Mouse (Mus musculus) heart, adult 11 months (tissue): ENCODE data around the gene A530016L24Rik.

Source experiments
- DNase-seq: peaks from one replicate; pipeline ENCODE4 v3.0.0; 2022

Gene A530016L24Rik

GRCm38 (mm10) chr12:112489134-112489533, at the start of gene A530016L24Rik:
A530016L24Rik (plus strand) TSS chr12:112489448.
- peak; percentile 96 for DNase-seq

DNA sequence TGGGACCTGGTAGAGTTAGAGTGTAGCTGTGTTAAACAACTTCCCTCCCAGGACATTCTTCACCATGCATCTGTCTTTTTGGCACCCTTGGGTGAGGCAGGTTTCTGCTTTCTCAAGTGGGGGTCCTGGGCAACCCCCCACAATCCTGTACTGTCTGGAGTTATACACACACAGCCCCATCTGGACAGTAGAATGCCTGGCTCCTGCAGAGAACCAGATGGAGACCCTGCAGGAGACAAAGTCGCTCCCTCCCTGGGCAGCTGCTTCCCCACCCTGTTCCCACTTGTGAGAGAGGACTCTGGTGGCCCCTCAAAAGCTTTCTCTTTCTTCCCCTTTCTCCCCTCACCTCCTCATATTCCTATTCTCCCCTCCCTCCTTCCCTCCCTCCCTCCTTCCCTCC, 49.3 kb upstream of the A530016L24Rik start:
- no peak for DNase-seq

GRCm38 (mm10) chr12:112449144-112449827, 40.0 kb upstream of the A530016L24Rik start:
- no peak for DNase-seq

- DNase-seq, result peak; percentile 96
Measured at GRCm38 (mm10) chr12:112449828-112450180, 39.4 kb upstream of the A530016L24Rik start.

- no peak for DNase-seq
Measured at GRCm38 (mm10) chr12:112450883-112451282, 38.4 kb upstream of the A530016L24Rik start.

DNA sequence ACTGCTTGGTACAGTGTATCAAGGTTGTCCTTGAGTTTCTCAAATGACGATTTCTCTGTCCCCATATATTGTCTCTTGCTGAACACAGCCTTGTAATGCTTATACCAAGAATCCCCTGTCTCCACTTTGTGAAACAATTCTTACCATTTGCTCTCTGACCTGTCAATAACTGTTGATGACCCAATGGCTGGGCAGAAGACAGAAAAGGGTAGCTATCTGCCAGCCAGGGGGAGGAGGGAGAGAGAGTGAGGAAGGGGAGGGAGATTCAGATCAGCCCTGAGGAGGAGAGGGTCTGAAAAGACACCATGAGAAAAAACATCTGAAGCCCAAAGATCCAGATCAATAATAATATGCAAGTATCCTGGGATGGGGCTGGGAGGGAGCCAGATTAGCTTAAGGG, 37.9 kb upstream of the A530016L24Rik start:
- no peak for DNase-seq

GRCm38 (mm10) chr12:112451826-112452225, 37.4 kb upstream of the A530016L24Rik start:
- DNase-seq, result no peak

DNA sequence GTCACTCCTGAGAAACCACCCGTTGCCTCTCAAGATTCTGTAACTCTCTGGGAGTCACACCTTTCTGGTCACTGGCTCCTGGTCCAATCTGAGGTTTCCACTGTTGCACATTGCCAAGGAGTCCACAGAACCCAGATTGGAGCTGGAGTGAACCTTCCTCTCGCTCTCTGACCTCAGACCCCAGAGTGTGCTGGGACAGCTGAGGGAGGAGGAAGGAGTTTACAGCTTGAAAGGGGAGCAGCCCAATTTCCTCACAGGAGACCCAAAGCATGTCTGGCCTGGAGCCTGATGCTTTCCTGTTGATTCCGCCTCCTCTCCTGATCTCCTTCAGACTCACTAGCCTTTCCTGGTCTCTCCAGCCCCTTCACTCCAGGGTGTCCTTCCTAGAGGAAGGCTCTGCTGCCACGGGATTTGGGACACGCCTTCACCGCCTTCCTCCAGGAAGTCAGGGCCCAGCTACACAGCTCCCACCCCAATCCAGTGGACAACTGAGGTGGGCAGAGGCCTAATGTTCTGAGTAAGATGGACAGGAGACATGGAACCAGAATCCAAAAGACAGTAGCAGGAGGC, 33.0 kb upstream of the A530016L24Rik start:
- DNase-seq, result peak; percentile 97

DNA sequence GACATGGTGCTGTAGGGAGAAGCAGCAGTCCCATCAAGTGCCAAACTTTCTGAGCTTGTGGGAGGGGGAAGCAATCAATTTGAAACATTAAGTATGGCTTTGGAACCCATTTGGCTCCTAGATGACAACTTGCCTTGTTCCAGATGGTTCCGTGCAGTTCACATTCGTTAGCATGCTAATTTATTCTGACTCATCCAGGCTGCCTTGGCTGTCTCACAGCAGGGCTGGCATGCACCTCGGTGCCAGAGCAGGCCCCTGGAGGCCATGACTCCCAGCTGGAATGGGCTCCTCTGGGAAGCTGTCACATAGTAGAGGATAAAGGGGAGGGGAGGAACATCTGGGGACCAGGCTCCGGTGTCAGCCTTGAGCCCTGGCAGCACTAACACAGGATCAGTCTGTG, 31.4 kb upstream of the A530016L24Rik start:
- no peak for DNase-seq

GRCm38 (mm10) chr12:112462423-112462822, 26.8 kb upstream of the A530016L24Rik start:
- DNase-seq, result no peak

DNA sequence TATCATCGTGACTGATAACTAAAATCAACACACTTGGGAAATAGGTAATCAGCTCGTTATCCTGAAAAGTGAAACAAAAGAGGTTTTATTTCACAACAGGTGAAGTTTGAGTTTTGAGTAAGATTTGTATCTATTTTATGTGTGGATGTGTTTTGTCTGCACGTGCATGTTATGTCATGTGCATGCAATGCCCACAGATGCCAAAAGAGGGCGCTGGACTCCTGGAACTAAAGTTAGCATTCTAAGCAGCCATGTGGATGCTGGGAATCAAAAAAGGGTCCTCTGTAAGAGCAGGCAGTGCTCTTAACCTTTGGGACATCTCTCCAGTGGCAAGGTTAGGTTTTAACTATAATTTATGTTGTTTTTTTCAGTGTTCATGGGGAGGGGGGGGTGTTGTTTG, 26.0 kb upstream of the A530016L24Rik start:
- no peak for DNase-seq

DNA sequence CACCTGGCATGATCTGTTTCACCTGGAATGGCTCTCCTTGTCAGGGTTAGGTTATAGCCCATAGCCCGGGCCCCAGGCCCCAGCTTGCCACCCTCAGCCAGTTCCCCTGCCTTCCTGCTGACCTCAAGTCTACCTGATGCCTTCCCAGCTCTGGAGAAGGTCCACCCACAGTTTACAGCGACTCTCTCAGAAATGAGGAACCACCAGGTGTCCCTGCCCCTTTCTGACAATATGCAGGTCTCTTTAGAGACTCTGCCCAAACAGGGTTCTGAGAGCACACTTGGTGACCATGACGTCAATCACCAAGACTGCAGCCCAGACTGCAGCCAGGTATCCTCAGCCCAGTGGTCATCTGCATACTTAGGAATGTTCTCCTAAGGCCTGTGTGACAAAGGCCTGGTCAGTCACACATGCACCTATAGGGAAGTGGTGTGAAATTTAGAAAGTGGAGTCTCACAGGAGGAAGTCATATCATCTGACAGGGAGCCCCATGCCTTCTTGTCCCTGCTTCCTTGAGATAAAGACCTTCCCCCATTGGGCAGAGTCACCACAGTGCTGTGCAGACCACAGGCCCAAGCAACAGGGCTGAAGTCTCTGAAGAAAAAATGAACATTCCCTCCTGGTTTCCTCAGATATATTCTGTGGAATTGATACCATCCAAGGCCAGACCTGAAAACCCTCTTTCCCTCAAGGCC, 25.4 kb upstream of the A530016L24Rik start:
- DNase-seq, result no peak

GRCm38 (mm10) chr12:112464516-112464915, 24.7 kb upstream of the A530016L24Rik start:
- no peak for DNase-seq

- no peak for DNase-seq
Measured at GRCm38 (mm10) chr12:112465928-112466327, 23.3 kb upstream of the A530016L24Rik start.

GRCm38 (mm10) chr12:112467387-112467786, 21.9 kb upstream of the A530016L24Rik start:
- peak; percentile 92 for DNase-seq

DNA sequence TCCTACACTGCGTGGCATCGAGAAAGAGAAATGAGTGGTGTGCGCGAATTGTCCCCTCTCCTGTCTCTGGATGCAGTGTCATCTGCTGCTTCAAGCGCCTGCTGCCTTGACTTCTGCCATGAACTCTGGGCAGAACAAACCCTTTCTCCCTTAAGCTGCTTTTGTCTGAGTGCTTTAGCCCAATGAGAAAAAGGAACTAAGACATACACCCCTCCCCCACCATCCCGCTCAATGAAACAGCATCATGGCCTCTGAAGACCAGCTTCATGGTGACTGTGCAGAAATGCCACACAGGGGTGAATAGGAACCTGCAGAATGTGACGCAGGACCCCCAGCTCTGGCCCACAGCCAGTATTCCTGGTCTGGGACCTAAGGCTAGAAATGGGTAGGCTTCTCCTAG, 19.9 kb upstream of the A530016L24Rik start:
- DNase-seq, result no peak

DNA sequence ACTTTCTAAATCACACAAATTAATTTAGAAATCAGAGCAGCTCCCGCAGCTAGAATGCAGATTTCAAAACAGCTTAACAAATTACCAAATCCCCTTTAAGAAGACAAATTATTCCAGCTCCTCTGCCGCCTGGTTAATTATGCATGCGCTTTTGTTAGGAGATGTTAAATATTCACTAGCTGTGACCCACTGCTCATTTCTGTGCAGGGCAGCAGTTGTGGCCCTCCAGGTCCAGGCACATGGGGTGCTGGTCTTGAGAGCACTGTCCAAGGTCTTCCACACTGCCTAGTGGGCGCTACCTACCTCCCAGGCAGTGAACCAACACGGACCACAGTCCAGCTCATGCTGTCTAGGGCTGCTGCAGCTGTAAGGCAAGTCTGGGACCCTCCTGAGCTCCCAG, 19.0 kb upstream of the A530016L24Rik start:
- DNase-seq, result no peak

- DNase-seq, result peak; percentile 98
Measured at GRCm38 (mm10) chr12:112473777-112474176, 15.5 kb upstream of the A530016L24Rik start.

GRCm38 (mm10) chr12:112489535-112489934, 287 bp downstream of the A530016L24Rik start:
- peak; percentile 93 for DNase-seq

DNA sequence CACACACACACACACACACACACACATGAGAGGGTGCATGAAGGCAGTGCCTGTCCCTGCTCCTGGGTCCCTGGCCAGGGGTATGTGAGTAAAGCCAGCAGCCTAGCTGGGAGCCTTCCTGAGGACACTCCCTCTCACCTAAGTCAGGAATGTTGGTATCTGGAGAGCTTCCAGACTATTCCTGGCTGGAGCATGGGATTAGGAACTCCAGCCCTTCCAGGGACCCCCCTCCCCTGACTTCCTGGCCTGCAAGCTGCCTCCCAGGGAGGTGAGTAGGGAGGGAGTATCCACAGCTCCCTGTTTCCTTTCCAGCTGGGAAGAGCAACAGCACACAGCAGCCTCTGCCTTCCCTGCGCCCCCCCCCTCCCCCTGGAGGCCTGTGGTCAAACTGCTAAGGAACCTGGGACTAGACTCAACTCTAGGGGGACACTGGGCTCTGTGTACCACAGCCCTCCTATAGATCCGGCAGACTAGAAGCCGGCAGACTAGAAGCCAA, 1.2 kb downstream of the A530016L24Rik start:
- DNase-seq, result peak; percentile 99

GRCm38 (mm10) chr12:112496136-112496535, 6.9 kb downstream of the A530016L24Rik start:
- DNase-seq, result no peak

DNA sequence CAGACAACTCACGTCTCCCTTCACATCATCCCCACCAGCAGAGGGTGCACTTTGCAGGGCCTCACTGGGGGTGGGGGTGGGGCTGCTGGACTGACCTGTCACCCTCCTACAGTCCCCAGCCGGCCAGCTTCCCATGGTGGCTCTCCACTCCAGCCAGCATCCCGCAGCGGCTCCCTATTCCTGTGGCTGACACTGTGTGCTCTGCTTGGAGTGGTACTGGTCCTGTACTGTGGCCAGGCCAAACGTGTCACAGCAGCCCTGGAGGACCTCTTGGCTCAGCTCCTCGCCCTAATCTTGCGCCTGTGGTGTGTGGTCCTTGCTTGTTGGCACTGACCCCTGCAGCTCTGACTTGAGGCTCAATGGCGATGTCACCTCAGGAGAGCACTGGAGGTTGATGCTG, 8.5 kb downstream of the A530016L24Rik start:
- DNase-seq, result peak; percentile 93

DNA sequence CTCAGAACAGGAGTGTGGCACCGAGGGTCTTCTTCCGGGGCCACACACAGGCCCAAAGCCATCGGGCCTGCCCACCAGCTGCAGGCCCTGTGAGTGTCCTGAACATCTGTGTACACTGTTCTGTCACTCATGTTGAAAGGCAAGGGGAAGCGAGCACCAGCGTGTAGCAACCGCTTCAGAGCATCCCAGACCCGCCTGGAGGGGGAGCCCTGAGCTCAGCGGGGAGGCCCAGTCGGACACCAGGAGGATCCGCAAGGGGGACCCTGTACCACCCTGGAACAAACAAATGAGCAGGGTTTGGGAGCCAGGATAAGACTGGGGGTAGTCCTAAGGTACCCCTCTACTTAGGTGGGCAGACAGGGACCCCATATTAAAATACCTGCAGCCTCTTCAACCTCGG, 9.4 kb downstream of the A530016L24Rik start:
- DNase-seq, result no peak
